In the genomic region with DNA sequence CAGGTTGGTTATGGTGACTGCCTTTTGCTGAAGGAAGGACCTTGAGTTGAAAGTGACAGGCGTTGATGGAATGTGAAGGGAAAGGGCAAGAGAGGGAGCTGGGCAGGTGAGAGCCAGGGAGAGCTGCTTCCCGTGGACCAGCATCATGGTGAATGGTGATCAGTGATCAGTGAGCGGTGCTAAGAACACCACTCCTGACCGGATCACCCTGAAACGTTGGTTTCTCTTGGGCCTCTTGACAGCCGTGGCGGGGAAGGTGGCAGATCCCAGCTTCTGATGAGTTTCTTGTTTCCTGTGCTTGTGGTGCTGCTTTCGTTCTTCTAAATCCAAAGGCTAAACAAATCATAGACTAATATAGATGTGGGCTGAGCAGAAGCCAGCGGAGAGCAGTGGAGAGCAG, we compare ENCODE assay signal across 17 mouse cellular contexts.
"Had no signal": no experiment of that assay in that cellular context is flagged by ENCODE, and none has a peak within 500 bp of the region (broad histone marks: within the 10 kb centered on the region; RNA-seq: fewer than 3 reads in every experiment).

No protein-coding gene starts in this region.

- H3K27ac ChIP-seq: liver, embryonic 14.5 days; midbrain, embryonic 10.5 days; midbrain, embryonic 13.5 days; neural tube, embryonic 13.5 days; neural tube, embryonic 15.5 days had no signal

- DNase-seq: lung, adult 18-20 months; lung, embryonic 14.5 days; lung, postnatal 10 days; lung, postnatal 4 days; retina, postnatal 1 day; right cerebral cortex, adult 18-20 months; right cerebral cortex, postnatal 14 days; thymus, adult 2 months; thymus, postnatal 25 days; thymus, postnatal 4 days had no signal

- H3K27me3 ChIP-seq: midbrain, embryonic 13.5 days; midbrain, embryonic 15.5 days had no signal

- ATAC-seq: midbrain, embryonic 13.5 days; midbrain, embryonic 15.5 days had no signal

- H3K4me2 ChIP-seq: lung, embryonic 14.5 days; midbrain, embryonic 13.5 days; midbrain, embryonic 15.5 days; neural tube, embryonic 13.5 days; neural tube, embryonic 15.5 days had no signal

- H3K9me3 ChIP-seq: midbrain, embryonic 10.5 days; midbrain, embryonic 13.5 days; midbrain, embryonic 15.5 days; neural tube, embryonic 13.5 days; neural tube, embryonic 15.5 days had no signal

- H3K4me3 ChIP-seq: midbrain, embryonic 10.5 days; midbrain, embryonic 13.5 days; midbrain, embryonic 15.5 days; myocyte; neural tube, embryonic 13.5 days; neural tube, embryonic 15.5 days had no signal

- H3K36me3 ChIP-seq: midbrain, embryonic 13.5 days; midbrain, embryonic 15.5 days; neural tube, embryonic 13.5 days; neural tube, embryonic 15.5 days had no signal

- H3K9ac ChIP-seq: liver, embryonic 14.5 days; lung, embryonic 14.5 days; midbrain, embryonic 13.5 days; midbrain, embryonic 15.5 days; neural tube, embryonic 13.5 days; neural tube, embryonic 15.5 days had no signal
